Comparison of ENCODE assay signal across 8 mouse cellular contexts in genomic region chr11:77630257-77630670, GRCm38 (mm10). TPM values are rescaled to one million over a fixed set of nuclear protein-coding genes. Genes with fewer than 3 reads are reported as not detected.
DNase-seq lines count a peak whose midpoint lies in the region; ATAC-seq and TF ChIP-seq lines count a peak whose summit lies in the region.

No protein-coding gene starts in this region.

- peak overlapping the region; percentile 48 for H3K9ac ChIP-seq in MEL (ENCODE audit: control insufficient read depth, low read depth, low read length, poor library complexity, severe bottlenecking)
- H3K9ac ChIP-seq in forebrain, embryonic 16.5 days (replicated peaks; ENCODE audit: low read depth, low read length): no peak overlapping the region; the same call in 1 of the 2 replicates
- no peak overlapping the region for H3K9ac ChIP-seq in lung, embryonic 15.5 days

- DNase-seq in MEL (ENCODE audit: low read depth, low spot score): peak; percentile 93
- DNase-seq in cerebellum, adult 11-12 months: peak; percentile 68
- DNase-seq in heart, postnatal 36 days: peak; percentile 79 to 82
- peak; percentile 59 to 82 for DNase-seq in layer of hippocampus, adult 8-10 months (ENCODE audit: low spot score in 2 of 2)
- DNase-seq in ovary, adult 18-20 months (ENCODE audit: low spot score): peak; percentile 29
- DNase-seq in thymus, postnatal 0 days (ENCODE audit: low spot score): peak; percentile 89

- peak overlapping the region; percentile 59 to 66 for H3K4me3 ChIP-seq in MEL (ENCODE audit: control insufficient read depth in 1 of 2, insufficient read depth in 1 of 2, low read depth in 2 of 2, low read length in 2 of 2)
- H3K4me3 ChIP-seq in forebrain, embryonic 16.5 days (replicated peaks; ENCODE audit: low read length): peak overlapping the region; percentile 26
- peak overlapping the region; percentile 38 for H3K4me3 ChIP-seq in lung, embryonic 15.5 days

- no peak for TF ChIP-seq POLR2A in MEL (IDR thresholded peaks at IDR 0.05; ENCODE audit: control insufficient read depth in 1 of 2, insufficient read depth in 1 of 2, low read depth in 1 of 2, low read length in 2 of 2, poor library complexity in 1 of 2)

- peaks cover 14 to 28% of the 10 kb centered on the region in 2 experiments for H3K4me1 ChIP-seq in MEL (ENCODE audit: control insufficient read depth in 1 of 2, insufficient read depth in 2 of 2, low read length in 2 of 2)
- peaks cover 12% of the 10 kb centered on the region for H3K4me1 ChIP-seq in forebrain, embryonic 16.5 days (replicated peaks; ENCODE audit: control insufficient read depth, insufficient read depth, low read length)
- peaks cover 6% of the 10 kb centered on the region for H3K4me1 ChIP-seq in lung, embryonic 15.5 days

- H3K36me3 ChIP-seq in MEL (ENCODE audit: control insufficient read depth in 1 of 2, insufficient read depth in 2 of 2, low read length in 2 of 2): peaks cover 0 to 26% of the 10 kb centered on the region in 2 experiments; a peak in 2 of 4 replicates
- no peaks in the 10 kb centered on the region for H3K36me3 ChIP-seq in forebrain, embryonic 16.5 days (ENCODE audit: control insufficient read depth, insufficient read depth)
- no peaks in the 10 kb centered on the region for H3K36me3 ChIP-seq in lung, embryonic 15.5 days

- no peaks in the 10 kb centered on the region for H3K27me3 ChIP-seq in MEL (ENCODE audit: control insufficient read depth in 1 of 2, insufficient read depth in 2 of 2, low read length in 2 of 2)
- H3K27me3 ChIP-seq in forebrain, embryonic 16.5 days (replicated peaks; ENCODE audit: control insufficient read depth, insufficient read depth, low read length): no peaks in the 10 kb centered on the region
- no peaks in the 10 kb centered on the region for H3K27me3 ChIP-seq in lung, embryonic 15.5 days

- H3K9me3 ChIP-seq in MEL (replicated peaks; ENCODE audit: insufficient read depth, low read length): no peaks in the 10 kb centered on the region
- H3K9me3 ChIP-seq in forebrain, embryonic 16.5 days (ENCODE audit: control insufficient read depth, low read length): no peaks in the 10 kb centered on the region
- H3K9me3 ChIP-seq in lung, embryonic 15.5 days: no peaks in the 10 kb centered on the region

- TF ChIP-seq EP300 in MEL (IDR thresholded peaks at IDR 0.05; ENCODE audit: low read depth in 1 of 2, low read length in 2 of 2): 0 out of 4 replicates have a peak, but pooled peaks of 1 of the 2 experiments have one; percentile 12

- no peaks in the 10 kb centered on the region for H3K79me2 ChIP-seq in MEL (ENCODE audit: control insufficient read depth, insufficient read depth, low read length, poor library complexity)

- TF ChIP-seq RAD21 in MEL (IDR thresholded peaks at IDR 0.05; ENCODE audit: low read depth, low read length): peak; percentile 99

- 16% methylated on average over 8 of the region's 8 CpGs for WGBS in forebrain, embryonic 16.5 days
- WGBS in lung, embryonic 15.5 days: 14% methylated on average over 8 of the region's 8 CpGs

- H3K27ac ChIP-seq in MEL (ENCODE audit: control insufficient read depth, low read depth, low read length): no peak overlapping the region
- no peak overlapping the region; the same call in 1 of the 2 replicates for H3K27ac ChIP-seq in forebrain, embryonic 16.5 days (ENCODE audit: low read length)
- H3K27ac ChIP-seq in lung, embryonic 15.5 days: no peak overlapping the region

- peak; percentile 89 to 100 (median 92) for TF ChIP-seq CTCF in MEL (IDR thresholded peaks at IDR 0.05 in 2 of 3, conservative IDR thresholded peaks at IDR 0.05 in 1 of 3; ENCODE audit: control insufficient read depth in 1 of 3, insufficient read depth in 1 of 3, low read depth in 2 of 3, low read length in 3 of 3, poor library complexity in 1 of 3, severe bottlenecking in 1 of 3)

- peak overlapping the region; percentile 54 for H3K4me2 ChIP-seq in forebrain, embryonic 16.5 days (ENCODE audit: low read length)
- H3K4me2 ChIP-seq in lung, embryonic 15.5 days: peak overlapping the region; percentile 64

- intact Hi-C loops in heart, postnatal 36 days (cut with DNase I): loop anchor here (1.0 to 5.0 kb wide), 3 partner anchors 123 to 313 kb away; no protein-coding TSS in a partner anchor

- ATAC-seq in forebrain, embryonic 16.5 days: peak; percentile 61; the same call in 1 of the 2 replicates
- ATAC-seq in lung, embryonic 15.5 days (ENCODE audit: borderline replicate concordance, extremely low read depth, low FRiP score, low TSS enrichment): peak; percentile 27; the same call in 1 of the 2 replicates

TF ChIP-seq in MEL, 35 proteins besides CTCF, POLR2A, EP300 and RAD21 (continues in another document):
- TF ChIP-seq MEF2A (IDR thresholded peaks at IDR 0.05; ENCODE audit: extremely low read depth, insufficient replicate concordance, low read depth, low read length, poor library complexity, severe bottlenecking) (no peak), USF1 (IDR thresholded peaks at IDR 0.05; ENCODE audit: low read depth, low read length) (no peak), TBP (IDR thresholded peaks at IDR 0.05; ENCODE audit: low read depth, low read length) (0 out of 2 replicates have a peak, but pooled peaks have one; percentile 39), HCFC1 (IDR thresholded peaks at IDR 0.05; ENCODE audit: low read depth, low read length) (0 out of 2 replicates have a peak, but pooled peaks have one; percentile 26), ZC3H11A (IDR thresholded peaks at IDR 0.05; ENCODE audit: low read depth, low read length) (peak; percentile 92), CHD1 (IDR thresholded peaks at IDR 0.05; ENCODE audit: low read depth, low read length) (no peak), SIN3A (IDR thresholded peaks at IDR 0.05; ENCODE audit: low read length) (peak; percentile 92), NELFE (IDR thresholded peaks at IDR 0.05; ENCODE audit: low read depth, low read length) (0 out of 2 replicates have a peak, but pooled peaks have one; percentile 21), POLR2AphosphoS5 (IDR thresholded peaks at IDR 0.05; ENCODE audit: borderline replicate concordance, low read depth, low read length) (no peak), CHD2 (IDR thresholded peaks at IDR 0.05; ENCODE audit: low read length) (no peak), TCF12 (IDR thresholded peaks at IDR 0.05; ENCODE audit: low read depth, low read length) (peak; percentile 28; the same call in 1 of the 2 replicates), KAT2A (conservative IDR thresholded peaks at IDR 0.05; ENCODE audit: low read depth, low read length) (0 out of 2 replicates have a peak, but pooled peaks have one; percentile 18), MYB (IDR thresholded peaks at IDR 0.05; ENCODE audit: low read depth, low read length) (peak; percentile 23; the same call in 1 of the 2 replicates), MAZ (IDR thresholded peaks at IDR 0.05; ENCODE audit: low read depth, low read length) (peak; percentile 86; the same call in 1 of the 2 replicates), ZKSCAN1 (IDR thresholded peaks at IDR 0.05; ENCODE audit: low read depth, low read length) (no peak), JUND (IDR thresholded peaks at IDR 0.05; ENCODE audit: low read depth, low read length) (no peak), ETS1 (IDR thresholded peaks at IDR 0.05; ENCODE audit: low read depth, low read length) (no peak), GATA1 (IDR thresholded peaks at IDR 0.05; ENCODE audit: low read depth, low read length) (no peak), ELF1 (IDR thresholded peaks at IDR 0.05; ENCODE audit: low read depth, low read length) (0 out of 2 replicates have a peak, but pooled peaks have one; percentile 11), E2F4 (IDR thresholded peaks at IDR 0.05; ENCODE audit: borderline replicate concordance, low read depth, low read length) (no peak), MAX (IDR thresholded peaks at IDR 0.05; ENCODE audit: low read length) (peak; percentile 68), SMC3 (IDR thresholded peaks at IDR 0.05; ENCODE audit: low read depth, low read length) (peak; percentile 98), USF2 (IDR thresholded peaks at IDR 0.05; ENCODE audit: borderline replicate concordance in 1 of 2, insufficient read depth in 1 of 2, low read depth in 1 of 2, low read length in 2 of 2) (no peak), MYC (IDR thresholded peaks at IDR 0.05; ENCODE audit: low read depth, low read length) (peak; percentile 85), GABPA (IDR thresholded peaks at IDR 0.05; ENCODE audit: low read depth, low read length) (no peak), UBTF (IDR thresholded peaks at IDR 0.05; ENCODE audit: borderline replicate concordance, insufficient read depth, low read depth, low read length) (no peak), RCOR1 (IDR thresholded peaks at IDR 0.05; ENCODE audit: low read depth, low read length) (0 out of 2 replicates have a peak, but pooled peaks have one; percentile 25), POLR2AphosphoS2 (IDR thresholded peaks at IDR 0.05; ENCODE audit: low read length) (no peak), ZNF384 (IDR thresholded peaks at IDR 0.05; ENCODE audit: low read depth, low read length) (no peak), ZMIZ1 (IDR thresholded peaks at IDR 0.05; ENCODE audit: low read depth, low read length) (no peak), TAL1 (IDR thresholded peaks at IDR 0.05; ENCODE audit: low read length) (no peak)

RNA-seq across cellular contexts. Expression of gene Taok1, which starts 22.6 kb away (rescaled TPM):
- 15.9 and 16.1 TPM in 2 replicates for total RNA-seq in MEL (2012; rRNA removed)
- 10 to 100 TPM in 1 of 2 experiments, 1 to 10 TPM in 1; 7.9 to 31.0 TPM for polyA plus RNA-seq in MEL (2012; ENCODE audit: insufficient read depth in 1 of 2, insufficient read length in 2 of 2, low read depth in 1 of 2, low replicate concordance in 2 of 2, missing spikeins in 1 of 2)
- 27.5 and 29.4 TPM in 2 replicates for polyA plus RNA-seq in forebrain, embryonic 16.5 days (2015; fragmentation: Nextera tagmentation; extraction: Ambion mirVana)
- 10 to 100 TPM; 54.4 to 56.0 TPM for total RNA-seq in heart, postnatal 36 days (2021)
- total RNA-seq in layer of hippocampus, adult 8-10 months (2022): 100 to 1,000 TPM in 2 of 4 experiments, 10 to 100 TPM in 2; 99.9 to 115 (median 107) TPM
- polyA plus RNA-seq in lung, embryonic 15.5 days (2015; fragmentation: Nextera tagmentation; extraction: Ambion mirVana): 14.0 and 14.9 TPM in 2 replicates
- polyA plus RNA-seq in thymus, postnatal 0 days (2015; fragmentation: Nextera tagmentation; extraction: Ambion mirVana): 12.9 and 16.7 TPM in 2 replicates

RNA-seq across cellular contexts. Expression of gene Nufip2, which starts 55.7 kb away (rescaled TPM):
- total RNA-seq in MEL (2012; rRNA removed): 47.8 and 50.5 TPM in 2 replicates
- polyA plus RNA-seq in MEL (2012; ENCODE audit: insufficient read depth in 1 of 2, insufficient read length in 2 of 2, low read depth in 1 of 2, low replicate concordance in 2 of 2, missing spikeins in 1 of 2): 10 to 100 TPM; 24.7 to 56.1 TPM
- 2.7 and 3.6 TPM in 2 replicates for polyA plus RNA-seq in forebrain, embryonic 16.5 days (2015; fragmentation: Nextera tagmentation; extraction: Ambion mirVana)
- 10 to 100 TPM; 46.8 to 48.3 TPM for total RNA-seq in heart, postnatal 36 days (2021)
- 10 to 100 TPM; 72.4 to 86.8 (median 77.3) TPM for total RNA-seq in layer of hippocampus, adult 8-10 months (2022)
- polyA plus RNA-seq in lung, embryonic 15.5 days (2015; fragmentation: Nextera tagmentation; extraction: Ambion mirVana): 4.9 and 5.0 TPM in 2 replicates
- 3.8 and 5.2 TPM in 2 replicates for polyA plus RNA-seq in thymus, postnatal 0 days (2015; fragmentation: Nextera tagmentation; extraction: Ambion mirVana)

Comparison
In these comparisons a context has a peak if more than half of its experiments do, and no peak if none do; other contexts are left out.
1. DNase-seq: peak in every context shown above with its lines; median percentile 93 in MEL; 89 in thymus, postnatal 0 days; 80 in heart, postnatal 36 days; 70 in layer of hippocampus, adult 8-10 months; 68 in cerebellum, adult 11-12 months; 29 in ovary, adult 18-20 months.